Mouse (Mus musculus) cortical plate, adult 2 months (tissue): ENCODE measurements around the gene Apopt1. TPM values are rescaled to one million over a fixed set of nuclear protein-coding genes. Genes with fewer than 3 reads are reported as not detected.

Source experiments
- H3K27ac ChIP-seq: fragments of 200-500 bp; 2 replicates; pipeline ENCODE4 v1.5.1; 2012; ENCODE audit warnings: low read length, control low read depth, inconsistent platforms; ENCODE audit not compliant: insufficient read depth
- H3K4me1 ChIP-seq: fragments of 200-500 bp; 2 replicates; pipeline ENCODE4 v1.6.1; 2011; ENCODE audit warnings: low read length; ENCODE audit not compliant: control insufficient read depth, insufficient read depth
- H3K4me3 ChIP-seq: fragments of 200-500 bp; 2 replicates; pipeline ENCODE4 v1.5.1; 2011; ENCODE audit warnings: mild to moderate bottlenecking, low read length, control low read depth; ENCODE audit not compliant: insufficient read depth
- CTCF ChIP-seq: fragments of 200-500 bp; IDR thresholded peaks from 2 replicates; pipeline ENCODE4 v1.5.1; 2011; ENCODE audit warnings: mild to moderate bottlenecking, control low read depth, low read length; ENCODE audit not compliant: insufficient read depth; ENCODE audit errors: extremely low read depth
- POLR2A ChIP-seq: fragments of 200-500 bp; IDR thresholded peaks from 2 replicates; pipeline ENCODE4 v1.6.1; 2011; ENCODE audit warnings: mild to moderate bottlenecking, low read length, control low read depth; ENCODE audit not compliant: insufficient read depth; ENCODE audit errors: extremely low read depth
- polyA plus RNA-seq: library from polyadenylated mRNA; depleted of rRNA; stranded (reverse); fragments of >200 nt; gene quantifications from 2 replicates; pipeline ENCODE4 v1.2.3, GENCODE M21; 2012

Apopt1 gene
- polyA plus RNA-seq, 1 experiment, result 48.4 TPM

- no peak overlapping the region for H3K4me3 ChIP-seq
- TF ChIP-seq POLR2A (no peak), CTCF (no peak)
- no peak overlapping the region for H3K27ac ChIP-seq
- peaks cover 3% of the 10 kb centered on the region; the same call in 1 of the 2 replicates for H3K4me1 ChIP-seq
These were observed 28.3 kb downstream of the Apopt1 start for GRCm38 (mm10) chr12:111741338-111741737.

GRCm38 (mm10) chr12:111743419-111743818 is 30.4 kb downstream of the Apopt1 start:
- Histone ChIP-seq H3K4me3 (no peak overlapping the region), H3K4me1 (peaks cover 3% of the 10 kb centered on the region; the same call in 1 of the 2 replicates), H3K27ac (no peak overlapping the region)
- TF ChIP-seq CTCF, result no peak
- no peak for TF ChIP-seq POLR2A

GRCm38 (mm10) chr12:111743981-111744423 is 30.9 kb downstream of the Apopt1 start:
- Histone ChIP-seq H3K4me3 (no peak overlapping the region), H3K4me1 (peaks cover 3% of the 10 kb centered on the region; the same call in 1 of the 2 replicates), H3K27ac (no peak overlapping the region)
- TF ChIP-seq CTCF, result no peak
- TF ChIP-seq POLR2A, result no peak

- no peak for TF ChIP-seq CTCF
- no peak for TF ChIP-seq POLR2A
- H3K27ac ChIP-seq, result no peak overlapping the region
- peaks cover 3% of the 10 kb centered on the region; the same call in 1 of the 2 replicates for H3K4me1 ChIP-seq
- H3K4me3 ChIP-seq, result no peak overlapping the region
These were observed 32.2 kb downstream of the Apopt1 start for GRCm38 (mm10) chr12:111745274-111745673.

- H3K4me3 ChIP-seq, result no peak overlapping the region
- H3K27ac ChIP-seq, result no peak overlapping the region
- H3K4me1 ChIP-seq, result peaks cover 3% of the 10 kb centered on the region
- TF ChIP-seq POLR2A, result peak; percentile 28; the same call in 1 of the 2 replicates
- no peak for TF ChIP-seq CTCF
These were observed 33.0 kb downstream of the Apopt1 start for GRCm38 (mm10) chr12:111746091-111746490.

- no peak overlapping the region for H3K4me3 ChIP-seq
- H3K27ac ChIP-seq, result no peak overlapping the region
- H3K4me1 ChIP-seq, result peaks cover 3% of the 10 kb centered on the region
- no peak for TF ChIP-seq POLR2A
- TF ChIP-seq CTCF, result no peak
These were observed 34.4 kb downstream of the Apopt1 start for GRCm38 (mm10) chr12:111747421-111747820.

GRCm38 (mm10) chr12:111750739-111751138 is 37.7 kb downstream of the Apopt1 start:
- Histone ChIP-seq H3K27ac (no peak overlapping the region), H3K4me3 (no peak overlapping the region), H3K4me1 (peaks cover 1% of the 10 kb centered on the region; the same call in 1 of the 2 replicates)
- TF ChIP-seq CTCF (no peak), POLR2A (no peak)

- H3K4me1 ChIP-seq, result peaks cover 1% of the 10 kb centered on the region; the same call in 1 of the 2 replicates
- H3K27ac ChIP-seq, result no peak overlapping the region
- TF ChIP-seq CTCF, result no peak
- TF ChIP-seq POLR2A, result no peak
- no peak overlapping the region for H3K4me3 ChIP-seq
These were observed 39.4 kb downstream of the Apopt1 start for GRCm38 (mm10) chr12:111752491-111752890.

GRCm38 (mm10) chr12:111753347-111753746 is 40.3 kb downstream of the Apopt1 start:
- TF ChIP-seq POLR2A (no peak), CTCF (no peak)
- Histone ChIP-seq H3K4me3 (no peak overlapping the region), H3K27ac (no peak overlapping the region), H3K4me1 (peaks cover 1% of the 10 kb centered on the region; the same call in 1 of the 2 replicates)

GRCm38 (mm10) chr12:111754710-111755109 is 41.6 kb downstream of the Apopt1 start:
- H3K4me3 ChIP-seq, result no peak overlapping the region
- no peak for TF ChIP-seq POLR2A
- no peak for TF ChIP-seq CTCF
- H3K27ac ChIP-seq, result no peak overlapping the region
- H3K4me1 ChIP-seq, result peaks cover 1% of the 10 kb centered on the region; the same call in 1 of the 2 replicates
